Mouse (Mus musculus) intestine, embryonic 16.5 days (tissue): ENCODE data around the gene Gsap. TPM values are rescaled to one million over a fixed set of nuclear protein-coding genes. Genes with fewer than 3 reads are reported as not detected.

ENCODE experiments used
- polyA plus RNA-seq: library from polyadenylated mRNA; unstranded; fragments of >200 nt; fragmentation: Nextera tagmentation; extraction: Ambion mirVana; gene quantifications from 2 replicates; pipeline ENCODE4 v1.2.1, GENCODE M21; 2015

Gene Gsap
- polyA plus RNA-seq, 1 experiment from 2014 or later = 2.0 TPM

Other genes starting within 250 kb of the Gsap start
- gene Rsbn1l, start 229.9 kb upstream of the Gsap start, polyA plus RNA-seq = 3.0 and 3.2 TPM in 2 replicates
- gene Ptpn12, start 130.3 kb upstream of the Gsap start, polyA plus RNA-seq = 10.6 and 12.1 TPM in 2 replicates
- gene Fgl2, start 186.4 kb downstream of the Gsap start, polyA plus RNA-seq = 8.4 and 9.8 TPM in 2 replicates
- 0.13 and 0.36 TPM in 2 replicates for gene Ccdc146, start 238.4 kb downstream of the Gsap start, polyA plus RNA-seq
- 8.9 and 9.1 TPM in 2 replicates for gene Fam185a, start 238.7 kb downstream of the Gsap start, polyA plus RNA-seq